Mouse (Mus musculus) liver, postnatal 0 days (tissue): ENCODE measurements at regions not wholly inside any gene's neighbourhood (a gene's known extent, or its start where the extent isn't known, plus 50 kb on each side); places are given as distances from the start of the nearest gene placed in this dataset.

Source experiments
- CTCF ChIP-seq: sonication (generic); IDR thresholded peaks from 2 replicates; pipeline ENCODE4 v1.5.1; 2016; ENCODE audit warnings: antibody characterized with exemption, low read depth
- EP300 ChIP-seq: IDR thresholded peaks from 2 replicates; pipeline ENCODE4 v1.6.1; 2016; ENCODE audit warnings: antibody characterized with exemption, low read depth, mild to moderate bottlenecking

DNA sequence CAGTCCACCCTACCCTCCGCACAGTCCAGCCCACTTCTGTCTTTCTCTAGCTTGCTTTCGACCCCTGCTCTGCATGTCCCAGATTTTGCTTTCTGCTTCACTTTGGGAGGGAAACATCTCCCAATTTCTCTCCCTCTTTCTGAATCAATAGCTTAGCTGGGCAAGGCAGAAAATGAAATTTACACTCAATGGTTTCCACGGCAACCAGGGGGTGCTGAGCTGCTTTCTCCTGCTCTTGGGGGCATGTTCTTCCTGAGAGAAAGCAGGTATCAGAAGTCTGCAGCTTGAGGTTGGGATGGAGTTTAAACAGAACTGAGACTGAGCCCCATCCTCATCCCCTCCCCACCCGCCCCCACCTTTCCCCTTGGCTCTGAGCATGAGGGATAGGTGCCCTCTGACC lies 82.1 kb downstream of the Tpra1 start:
- no peak for TF ChIP-seq CTCF
- TF ChIP-seq EP300: no peak
